Mouse (Mus musculus): ENCODE measurements around the gene Vmn1r76. TPM values are rescaled to one million over a fixed set of nuclear protein-coding genes. Genes with fewer than 3 reads are reported as not detected.

The Vmn1r76 gene
- polyA plus RNA-seq (2015; fragmentation: Nextera tagmentation; extraction: Ambion mirVana) = not detected in 2 replicates

GRCm38 (mm10) chr7:11938113-11938512, at the start of gene Vmn1r76:
Gene Vmn1r76 (minus strand): TSS chr7:11938213.
- Histone ChIP-seq H3K36me3 (ENCODE audit: control insufficient read depth, insufficient read depth) (no peaks in the 10 kb centered on the region), H3K4me2 (ENCODE audit: low read length) (no peak within 1 kb of the TSS), H3K27me3 (replicated peaks; ENCODE audit: control insufficient read depth, insufficient read depth, low read length) (no peaks in the 10 kb centered on the region), H3K27ac (ENCODE audit: low read length) (no peak within 1 kb of the TSS), H3K9ac (replicated peaks; ENCODE audit: low read depth, low read length) (no peak within 1 kb of the TSS), H3K4me3 (replicated peaks; ENCODE audit: low read length) (no peak within 1 kb of the TSS), H3K9me3 (ENCODE audit: control insufficient read depth, low read length) (0 out of 2 replicates have a peak, but pooled peaks cover 2% of the 10 kb centered on the region), H3K4me1 (replicated peaks; ENCODE audit: control insufficient read depth, insufficient read depth, low read length) (no peaks in the 10 kb centered on the region)
- ATAC-seq = no peak

DNA sequence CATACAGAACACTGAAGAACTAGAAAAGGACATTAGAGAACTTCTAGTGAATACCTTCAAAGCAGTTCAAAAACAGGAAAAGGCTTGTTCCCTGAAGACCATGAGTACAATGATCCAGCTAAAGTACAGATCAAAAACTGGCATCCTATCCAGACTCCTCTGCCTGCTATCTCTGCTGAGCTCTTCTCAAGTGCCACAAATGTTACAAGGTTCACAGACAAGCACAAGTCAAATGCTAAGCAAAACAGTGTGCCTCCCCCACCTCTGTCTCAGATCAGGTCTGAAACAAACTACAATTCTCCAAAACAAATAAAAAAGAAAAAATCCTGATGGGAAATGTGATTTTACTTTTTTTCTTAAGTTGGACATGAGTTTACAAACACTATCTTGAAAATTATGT, 34.6 kb upstream of the Vmn1r76 start:
- Histone ChIP-seq H3K9me3 (ENCODE audit: control insufficient read depth, low read length) (peaks cover 10% of the 10 kb centered on the region; the same call in 1 of the 2 replicates), H3K36me3 (ENCODE audit: control insufficient read depth, insufficient read depth) (no peaks in the 10 kb centered on the region), H3K4me1 (replicated peaks; ENCODE audit: control insufficient read depth, insufficient read depth, low read length) (no peaks in the 10 kb centered on the region), H3K27me3 (replicated peaks; ENCODE audit: control insufficient read depth, insufficient read depth, low read length) (no peaks in the 10 kb centered on the region), H3K27ac (ENCODE audit: low read length) (no peak overlapping the region), H3K4me3 (replicated peaks; ENCODE audit: low read length) (no peak overlapping the region), H3K4me2 (ENCODE audit: low read length) (no peak overlapping the region), H3K9ac (replicated peaks; ENCODE audit: low read depth, low read length) (no peak overlapping the region)
- no peak for ATAC-seq

GRCm38 (mm10) chr7:11947991-11948390, 10.0 kb upstream of the Vmn1r76 start:
- 0 out of 2 replicates have a peak, but pooled peaks cover 11% of the 10 kb centered on the region for H3K9me3 ChIP-seq (ENCODE audit: control insufficient read depth, low read length)
- H3K4me3 ChIP-seq (replicated peaks; ENCODE audit: low read length) = no peak overlapping the region
- WGBS = 73% methylated on average over 3 of the region's 3 CpGs
- no peak overlapping the region for H3K9ac ChIP-seq (replicated peaks; ENCODE audit: low read depth, low read length)
- H3K4me2 ChIP-seq (ENCODE audit: low read length) = no peak overlapping the region
- H3K27ac ChIP-seq (ENCODE audit: low read length) = no peak overlapping the region
- H3K36me3 ChIP-seq (ENCODE audit: control insufficient read depth, insufficient read depth) = no peaks in the 10 kb centered on the region
- ATAC-seq = no peak
- H3K27me3 ChIP-seq (replicated peaks; ENCODE audit: control insufficient read depth, insufficient read depth, low read length) = no peaks in the 10 kb centered on the region
- H3K4me1 ChIP-seq (replicated peaks; ENCODE audit: control insufficient read depth, insufficient read depth, low read length) = no peaks in the 10 kb centered on the region

DNA sequence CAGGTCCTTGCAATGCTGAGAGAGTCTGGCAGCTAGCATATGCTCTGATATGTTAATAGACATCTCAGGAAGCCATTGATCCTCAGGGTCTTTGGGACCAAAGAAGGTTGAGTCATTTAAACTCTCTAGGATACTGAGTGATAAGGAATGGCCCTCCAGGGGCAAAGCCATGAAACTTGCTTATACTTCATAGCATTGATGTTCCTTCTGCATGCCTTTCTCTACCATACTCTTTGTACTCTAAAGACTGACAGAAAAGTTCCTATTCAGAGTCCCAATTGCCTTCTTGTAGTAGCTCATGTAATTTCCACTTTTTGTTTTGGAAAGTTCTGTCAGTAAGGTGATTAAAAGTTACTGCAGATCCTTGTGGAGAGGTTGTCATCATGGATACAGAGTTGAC, 63.7 kb downstream of the Vmn1r76 start, which contains the start of gene Vmn1r75:
TSS of gene Vmn1r75 (plus strand) at position 301 of the 400 bp plus-strand sequence.
- ATAC-seq = no peak
- H3K4me1 ChIP-seq (replicated peaks; ENCODE audit: control insufficient read depth, insufficient read depth, low read length) = no peaks in the 10 kb centered on the region
- H3K36me3 ChIP-seq (ENCODE audit: control insufficient read depth, insufficient read depth) = no peaks in the 10 kb centered on the region
- no peak within 1 kb of the TSS for H3K27ac ChIP-seq (ENCODE audit: low read length)
- H3K4me3 ChIP-seq (replicated peaks; ENCODE audit: low read length) = no peak within 1 kb of the TSS
- H3K9ac ChIP-seq (replicated peaks; ENCODE audit: low read depth, low read length) = no peak within 1 kb of the TSS
- no peak within 1 kb of the TSS for H3K4me2 ChIP-seq (ENCODE audit: low read length)
- no peaks in the 10 kb centered on the region for H3K27me3 ChIP-seq (replicated peaks; ENCODE audit: control insufficient read depth, insufficient read depth, low read length)
- H3K9me3 ChIP-seq (ENCODE audit: control insufficient read depth, low read length) = 0 out of 2 replicates have a peak, but pooled peaks cover 3% of the 10 kb centered on the region

Other genes with a start within 250 kb of the Vmn1r76 start
- gene Vmn1r73, start 207.9 kb downstream of the Vmn1r76 start, polyA plus RNA-seq (2015; fragmentation: Nextera tagmentation; extraction: Ambion mirVana) = not detected in 2 replicates
- gene Vmn1r74, start 104.2 kb downstream of the Vmn1r76 start, polyA plus RNA-seq (2015; fragmentation: Nextera tagmentation; extraction: Ambion mirVana) = not detected in 2 replicates
- gene Vmn1r75, start 63.6 kb downstream of the Vmn1r76 start, polyA plus RNA-seq (2015; fragmentation: Nextera tagmentation; extraction: Ambion mirVana) = not detected in 2 replicates
- not detected in 2 replicates for gene Vmn1r77, start 98.5 kb upstream of the Vmn1r76 start, polyA plus RNA-seq (2015; fragmentation: Nextera tagmentation; extraction: Ambion mirVana)
- gene Vmn1r78, start 212.0 kb upstream of the Vmn1r76 start, polyA plus RNA-seq (2015; fragmentation: Nextera tagmentation; extraction: Ambion mirVana) = not detected in 2 replicates
- not detected in 2 replicates for gene Vmn1r79, start 233.1 kb upstream of the Vmn1r76 start, polyA plus RNA-seq (2015; fragmentation: Nextera tagmentation; extraction: Ambion mirVana)